Mouse (Mus musculus): ENCODE measurements around the gene Arhgap31. TPM values are rescaled to one million over a fixed set of nuclear protein-coding genes. Genes with fewer than 3 reads are reported as not detected.

Arhgap31 gene
- polyA plus RNA-seq, 1 experiment = 6.1 TPM

GRCm38 (mm10) chr16:38713404-38714258 is 557 bp upstream of the Arhgap31 start:
- Histone ChIP-seq H3K4me1 (ENCODE audit: control insufficient read depth, insufficient read depth, low read length) (peaks cover 3% of the 10 kb centered on the region; the same call in 1 of the 2 replicates), H3K27ac (ENCODE audit: control insufficient read depth, insufficient read depth, low read depth, low read length, poor library complexity) (peak overlapping the region; percentile 93), H3K4me3 (replicated peaks; ENCODE audit: control insufficient read depth, low read depth, low read length) (peak overlapping the region; percentile 71)
- TF ChIP-seq POLR2A (IDR thresholded peaks at IDR 0.05; ENCODE audit: borderline replicate concordance, control insufficient read depth, low read depth, low read length) = no peak
- TF ChIP-seq CTCF (IDR thresholded peaks at IDR 0.05; ENCODE audit: control insufficient read depth, insufficient read depth, low read length) = no peak
- 11% methylated on average over 17 of the region's 17 CpGs for WGBS

- H3K4me3 ChIP-seq (replicated peaks; ENCODE audit: control insufficient read depth, low read depth, low read length) = peak overlapping the region; percentile 84
- 3% methylated on average over 12 of the region's 12 CpGs for WGBS
- peaks cover 3% of the 10 kb centered on the region; the same call in 1 of the 2 replicates for H3K4me1 ChIP-seq (ENCODE audit: control insufficient read depth, insufficient read depth, low read length)
- no peak overlapping the region; the same call in 1 of the 2 replicates for H3K27ac ChIP-seq (ENCODE audit: control insufficient read depth, insufficient read depth, low read depth, low read length, poor library complexity)
- TF ChIP-seq CTCF (IDR thresholded peaks at IDR 0.05; ENCODE audit: control insufficient read depth, insufficient read depth, low read length) (no peak), POLR2A (IDR thresholded peaks at IDR 0.05; ENCODE audit: borderline replicate concordance, control insufficient read depth, low read depth, low read length) (no peak)
Measured at GRCm38 (mm10) chr16:38712105-38712504, 969 bp downstream of the Arhgap31 start.

- 4% methylated on average over 4 of the region's 4 CpGs for WGBS
- Histone ChIP-seq H3K4me1 (ENCODE audit: control insufficient read depth, insufficient read depth, low read length) (peaks cover 3% of the 10 kb centered on the region; the same call in 1 of the 2 replicates), H3K27ac (ENCODE audit: control insufficient read depth, insufficient read depth, low read depth, low read length, poor library complexity) (no peak overlapping the region), H3K4me3 (replicated peaks; ENCODE audit: control insufficient read depth, low read depth, low read length) (no peak overlapping the region)
- no peak for TF ChIP-seq POLR2A (IDR thresholded peaks at IDR 0.05; ENCODE audit: borderline replicate concordance, control insufficient read depth, low read depth, low read length)
- no peak for TF ChIP-seq CTCF (IDR thresholded peaks at IDR 0.05; ENCODE audit: control insufficient read depth, insufficient read depth, low read length)
Measured at GRCm38 (mm10) chr16:38711245-38711644, 1.8 kb downstream of the Arhgap31 start.

GRCm38 (mm10) chr16:38708962-38709520 is 4.0 kb downstream of the Arhgap31 start:
- Histone ChIP-seq H3K4me3 (replicated peaks; ENCODE audit: control insufficient read depth, low read depth, low read length) (no peak overlapping the region), H3K4me1 (ENCODE audit: control insufficient read depth, insufficient read depth, low read length) (peaks cover 1% of the 10 kb centered on the region; the same call in 1 of the 2 replicates), H3K27ac (ENCODE audit: control insufficient read depth, insufficient read depth, low read depth, low read length, poor library complexity) (no peak overlapping the region)
- no peak for TF ChIP-seq POLR2A (IDR thresholded peaks at IDR 0.05; ENCODE audit: borderline replicate concordance, control insufficient read depth, low read depth, low read length)
- peak; percentile 11; the same call in 1 of the 2 replicates for TF ChIP-seq CTCF (IDR thresholded peaks at IDR 0.05; ENCODE audit: control insufficient read depth, insufficient read depth, low read length)
- 46% methylated on average over 7 of the region's 7 CpGs for WGBS

GRCm38 (mm10) chr16:38706782-38707181 is 6.3 kb downstream of the Arhgap31 start:
- WGBS = 66% methylated on average over 7 of the region's 7 CpGs
- H3K4me1 ChIP-seq (ENCODE audit: control insufficient read depth, insufficient read depth, low read length) = peaks cover 1% of the 10 kb centered on the region; the same call in 1 of the 2 replicates
- no peak overlapping the region for H3K4me3 ChIP-seq (replicated peaks; ENCODE audit: control insufficient read depth, low read depth, low read length)
- no peak overlapping the region for H3K27ac ChIP-seq (ENCODE audit: control insufficient read depth, insufficient read depth, low read depth, low read length, poor library complexity)
- no peak for TF ChIP-seq CTCF (IDR thresholded peaks at IDR 0.05; ENCODE audit: control insufficient read depth, insufficient read depth, low read length)
- no peak for TF ChIP-seq POLR2A (IDR thresholded peaks at IDR 0.05; ENCODE audit: borderline replicate concordance, control insufficient read depth, low read depth, low read length)

GRCm38 (mm10) chr16:38705531-38706281 is 7.4 kb downstream of the Arhgap31 start:
- 63% methylated on average over 9 of the region's 9 CpGs for WGBS
- TF ChIP-seq POLR2A (IDR thresholded peaks at IDR 0.05; ENCODE audit: borderline replicate concordance, control insufficient read depth, low read depth, low read length) (no peak), CTCF (IDR thresholded peaks at IDR 0.05; ENCODE audit: control insufficient read depth, insufficient read depth, low read length) (no peak)

GRCm38 (mm10) chr16:38703501-38703900 is 9.6 kb downstream of the Arhgap31 start:
- TF ChIP-seq POLR2A (IDR thresholded peaks at IDR 0.05; ENCODE audit: borderline replicate concordance, control insufficient read depth, low read depth, low read length) = no peak
- no peak for TF ChIP-seq CTCF (IDR thresholded peaks at IDR 0.05; ENCODE audit: control insufficient read depth, insufficient read depth, low read length)
- no peak overlapping the region for H3K27ac ChIP-seq (ENCODE audit: control insufficient read depth, insufficient read depth, low read depth, low read length, poor library complexity)
- H3K4me1 ChIP-seq (ENCODE audit: control insufficient read depth, insufficient read depth, low read length) = no peaks in the 10 kb centered on the region; the same call in 1 of the 2 replicates
- no peak overlapping the region for H3K4me3 ChIP-seq (replicated peaks; ENCODE audit: control insufficient read depth, low read depth, low read length)
- 80% methylated on average over 6 of the region's 6 CpGs for WGBS

More at GRCm38 (mm10) chr16:38705531-38706281, 7.4 kb downstream of the Arhgap31 start:
- Histone ChIP-seq H3K4me1 (ENCODE audit: control insufficient read depth, insufficient read depth, low read length) (peaks cover 1% of the 10 kb centered on the region; the same call in 1 of the 2 replicates), H3K4me3 (replicated peaks; ENCODE audit: control insufficient read depth, low read depth, low read length) (no peak overlapping the region), H3K27ac (ENCODE audit: control insufficient read depth, insufficient read depth, low read depth, low read length, poor library complexity) (no peak overlapping the region)
